Mouse (Mus musculus): ENCODE measurements around the gene Ubald2.

Gene Ubald2

GRCm38 (mm10) chr11:116433356-116434286 lies at the start of gene Ubald2:
TSS of gene Ubald2 (plus strand) at chr11:116434094.
- CTCF ChIA-PET = interaction anchor here in 2 of 4 experiments (0.6 to 0.8 kb wide), 5 partner anchors 9 to 80 kb away, joined by 3 to 5 read pairs (median 3); no protein-coding TSS in a partner anchor
- POLR2A ChIA-PET = interaction anchor here (0.6 to 2.9 kb wide), 26 partner anchors 8 to 1157 kb away, joined by 3 to 8 read pairs (median 4); partner anchors contain the start of genes Exoc7 (in 1 of the 4), Fdxr (in 1 of the 4), Prpsap1 (in 1 of the 4) and Rnf157 (in 1 of the 4)

GRCm38 (mm10) chr11:116384171-116384570 lies 49.7 kb upstream of the Ubald2 start:
- ChIA-PET CTCF (no interaction called here), POLR2A (interaction anchor here in 2 of 4 experiments (1.0 to 2.0 kb wide), 4 partner anchors 12 to 164 kb away, joined by 3 to 4 read pairs (median 4); no protein-coding TSS in a partner anchor)

- CTCF ChIA-PET = interaction anchor here in 2 of 4 experiments (0.6 to 1.8 kb wide), 4 partner anchors 9 to 67 kb away, joined by 3 to 5 read pairs (median 4); no protein-coding TSS in a partner anchor
- POLR2A ChIA-PET = interaction anchor here in 2 of 4 experiments (0.8 to 4.3 kb wide), 10 partner anchors 9 to 361 kb away, joined by 3 to 15 read pairs (median 3); no protein-coding TSS in a partner anchor
These were observed 47.9 kb upstream of the Ubald2 start for GRCm38 (mm10) chr11:116385999-116386398.

- ChIA-PET POLR2A (interaction anchor here (0.5 to 4.3 kb wide), 19 partner anchors 9 to 363 kb away, joined by 3 to 15 read pairs (median 3); partner anchors contain the start of gene Ubald2 (in 1 of the 4)), CTCF (interaction anchor here in 2 of 4 experiments (0.6 to 0.9 kb wide), 4 partner anchors 15 to 249 kb away, joined by 3 read pairs; partner anchors contain the start of gene Mrpl38 (in 1 of the 2))
These were observed 46.5 kb upstream of the Ubald2 start for GRCm38 (mm10) chr11:116387086-116388071.

GRCm38 (mm10) chr11:116388841-116389480 lies 44.9 kb upstream of the Ubald2 start:
- ChIA-PET POLR2A (interaction anchor here in 3 of 4 experiments (0.6 to 4.3 kb wide), 6 partner anchors 9 to 760 kb away, joined by 3 to 15 read pairs (median 4); partner anchors contain the start of gene Rnf157 (in 1 of the 3)), CTCF (interaction anchor here (0.5 to 1.5 kb wide), 7 partner anchors 8 to 57 kb away, joined by 3 to 8 read pairs (median 3); no protein-coding TSS in a partner anchor)

- POLR2A ChIA-PET = interaction anchor here (0.5 to 1.3 kb wide), 9 partner anchors 9 to 1073 kb away, joined by 3 to 8 read pairs (median 3); partner anchors contain the start of gene Ush1g (in 1 of the 4)
- CTCF ChIA-PET = no interaction called here
These were observed 39.1 kb upstream of the Ubald2 start for GRCm38 (mm10) chr11:116394769-116395168.

GRCm38 (mm10) chr11:116396276-116396933 lies 37.5 kb upstream of the Ubald2 start:
- CTCF ChIA-PET = no interaction called here
- POLR2A ChIA-PET = interaction anchor here (0.5 to 4.4 kb wide), 7 partner anchors 9 to 51 kb away, joined by 3 to 15 read pairs (median 3); partner anchors contain the start of gene Rnf157 (in 1 of the 4)

- ChIA-PET CTCF (interaction anchor here in 1 of 4 experiments (0.6 kb wide), 1 partner anchor 8 kb away, joined by 3 read pairs; no protein-coding TSS in a partner anchor), POLR2A (interaction anchor here in 3 of 4 experiments (0.5 to 4.4 kb wide), 6 partner anchors 9 to 76 kb away, joined by 3 to 15 read pairs (median 4); partner anchors contain the start of gene Rnf157 (in 1 of the 3))
These were observed 37.0 kb upstream of the Ubald2 start for GRCm38 (mm10) chr11:116396934-116397330.

GRCm38 (mm10) chr11:116397517-116398347 lies 36.2 kb upstream of the Ubald2 start:
- CTCF ChIA-PET = interaction anchor here in 2 of 4 experiments (0.6 to 1.6 kb wide), 3 partner anchors 9 to 48 kb away, joined by 3 to 4 read pairs (median 3); no protein-coding TSS in a partner anchor
- POLR2A ChIA-PET = interaction anchor here (0.6 to 4.4 kb wide), 13 partner anchors 9 to 79 kb away, joined by 3 to 15 read pairs (median 3); partner anchors contain the start of gene Rnf157 (in 1 of the 4)

- POLR2A ChIA-PET = interaction anchor here (0.9 to 4.4 kb wide), 11 partner anchors 9 to 80 kb away, joined by 3 to 15 read pairs (median 3); partner anchors contain the start of gene Rnf157 (in 1 of the 4)
- CTCF ChIA-PET = interaction anchor here in 2 of 4 experiments (1.0 to 1.6 kb wide), 2 partner anchors 9 to 48 kb away, joined by 3 to 4 read pairs; no protein-coding TSS in a partner anchor
These were observed 35.6 kb upstream of the Ubald2 start for GRCm38 (mm10) chr11:116398348-116398677.

- ChIA-PET CTCF (no interaction called here), POLR2A (no interaction called here)
These were observed 33.3 kb upstream of the Ubald2 start for GRCm38 (mm10) chr11:116400560-116400959.

GRCm38 (mm10) chr11:116405601-116406000 lies 28.3 kb upstream of the Ubald2 start:
- ChIA-PET CTCF (interaction anchor here in 2 of 4 experiments (0.7 kb wide), 2 partner anchors 146 to 914 kb away, joined by 4 to 7 read pairs; partner anchors contain the start of gene Nt5c (in 1 of the 2)), POLR2A (interaction anchor here in 3 of 4 experiments (0.6 to 0.7 kb wide), 3 partner anchors 36 to 282 kb away, joined by 3 to 5 read pairs (median 3); no protein-coding TSS in a partner anchor)

- CTCF ChIA-PET = interaction anchor here in 1 of 4 experiments (1.0 kb wide), 1 partner anchor 17 kb away, joined by 3 read pairs; no protein-coding TSS in a partner anchor
- POLR2A ChIA-PET = interaction anchor here in 3 of 4 experiments (0.5 to 1.5 kb wide), 6 partner anchors 23 to 707 kb away, joined by 3 to 6 read pairs (median 4); partner anchors contain the start of gene Ubald2 (in 1 of the 3)
These were observed 27.6 kb upstream of the Ubald2 start for GRCm38 (mm10) chr11:116406231-116406728.

GRCm38 (mm10) chr11:116409008-116409407 lies 24.9 kb upstream of the Ubald2 start:
- ChIA-PET POLR2A (interaction anchor here in 2 of 4 experiments (0.7 to 0.8 kb wide), 2 partner anchors 18 to 28 kb away, joined by 3 read pairs; no protein-coding TSS in a partner anchor), CTCF (interaction anchor here in 1 of 4 experiments (0.6 kb wide), 1 partner anchor 694 kb away, joined by 3 read pairs; no protein-coding TSS in a partner anchor)

- POLR2A ChIA-PET = interaction anchor here in 2 of 4 experiments (0.7 to 2.0 kb wide), 8 partner anchors 8 to 188 kb away, joined by 3 to 8 read pairs (median 4); partner anchors contain the start of gene Exoc7 (in 1 of the 2)
- CTCF ChIA-PET = interaction anchor here in 1 of 4 experiments (0.6 kb wide), 1 partner anchor 916 kb away, joined by 5 read pairs; no protein-coding TSS in a partner anchor
These were observed 23.5 kb upstream of the Ubald2 start for GRCm38 (mm10) chr11:116410415-116410814.
